Mouse (Mus musculus): ENCODE measurements around the gene Lrch4. TPM values are rescaled to one million over a fixed set of nuclear protein-coding genes. Genes with fewer than 3 reads are reported as not detected.

Lrch4 gene
- not detected in 2 replicates for polyA plus RNA-seq (2012; ENCODE audit: insufficient read depth, insufficient read length, low replicate concordance, missing spikeins)

- Histone ChIP-seq H3K4me1 (ENCODE audit: control insufficient read depth, insufficient read depth, low read length) (peaks cover 22% of the 10 kb centered on the region), H3K27ac (ENCODE audit: insufficient read depth, low read depth, low read length) (peak within 1 kb of the TSS; percentile 69), H3K4me3 (ENCODE audit: insufficient read depth, low read depth, low read length) (peak within 1 kb of the TSS; percentile 66)
- TF ChIP-seq POLR2A (IDR thresholded peaks at IDR 0.05; ENCODE audit: insufficient read depth, low read depth, low read length) (peak; percentile 84), CTCF (IDR thresholded peaks at IDR 0.05; ENCODE audit: insufficient read depth, low read depth, low read length) (no peak)
- under 1% methylated on average over 46 of the region's 46 CpGs for WGBS
Observed at GRCm38 (mm10) chr5:137628498-137629305, at the start of gene Lrch4, which contains the start of the genes Fbxo24 and Gm20605. TSS of gene Lrch4 (plus strand) at chr5:137629121. TSS of gene Fbxo24 (minus strand) at chr5:137629002. TSS of gene Gm20605 (plus strand) at chr5:137629175.

DNA sequence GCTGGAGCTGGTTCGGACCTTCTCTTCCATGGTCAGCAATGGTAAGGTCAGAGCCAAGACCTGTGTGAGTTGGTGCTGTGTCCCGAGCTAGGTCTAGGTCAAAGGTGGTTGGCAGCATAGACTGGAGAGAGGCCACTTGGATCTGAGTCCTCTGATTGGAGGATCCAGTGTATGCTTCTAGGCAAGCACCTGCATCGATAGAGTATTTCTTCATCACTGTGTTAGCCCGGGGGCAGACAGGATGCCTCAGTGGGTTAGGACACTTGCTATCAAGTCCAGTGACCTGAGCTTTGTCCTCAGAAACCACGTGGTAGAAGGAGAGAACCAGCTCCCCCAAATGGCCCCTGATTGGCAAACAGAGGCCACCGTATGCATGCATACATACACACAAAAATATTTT, 48.7 kb upstream of the Lrch4 start:
- 89% methylated on average over 6 of the region's 6 CpGs for WGBS
- Histone ChIP-seq H3K27ac (ENCODE audit: insufficient read depth, low read depth, low read length) (no peak overlapping the region), H3K4me1 (ENCODE audit: control insufficient read depth, insufficient read depth, low read length) (peaks cover 11% of the 10 kb centered on the region), H3K4me3 (ENCODE audit: insufficient read depth, low read depth, low read length) (no peak overlapping the region)
- no peak for TF ChIP-seq CTCF (IDR thresholded peaks at IDR 0.05; ENCODE audit: insufficient read depth, low read depth, low read length)
- TF ChIP-seq POLR2A (IDR thresholded peaks at IDR 0.05; ENCODE audit: insufficient read depth, low read depth, low read length) = no peak

- Histone ChIP-seq H3K4me1 (ENCODE audit: control insufficient read depth, insufficient read depth, low read length) (peaks cover 11% of the 10 kb centered on the region), H3K4me3 (ENCODE audit: insufficient read depth, low read depth, low read length) (peak overlapping the region; percentile 42; the same call in 1 of the 2 replicates), H3K27ac (ENCODE audit: insufficient read depth, low read depth, low read length) (no peak overlapping the region)
- WGBS = 59% methylated on average over 8 of the region's 8 CpGs
- TF ChIP-seq CTCF (IDR thresholded peaks at IDR 0.05; ENCODE audit: insufficient read depth, low read depth, low read length) (no peak), POLR2A (IDR thresholded peaks at IDR 0.05; ENCODE audit: insufficient read depth, low read depth, low read length) (no peak)
Observed at GRCm38 (mm10) chr5:137582702-137583101, 46.2 kb upstream of the Lrch4 start.

DNA sequence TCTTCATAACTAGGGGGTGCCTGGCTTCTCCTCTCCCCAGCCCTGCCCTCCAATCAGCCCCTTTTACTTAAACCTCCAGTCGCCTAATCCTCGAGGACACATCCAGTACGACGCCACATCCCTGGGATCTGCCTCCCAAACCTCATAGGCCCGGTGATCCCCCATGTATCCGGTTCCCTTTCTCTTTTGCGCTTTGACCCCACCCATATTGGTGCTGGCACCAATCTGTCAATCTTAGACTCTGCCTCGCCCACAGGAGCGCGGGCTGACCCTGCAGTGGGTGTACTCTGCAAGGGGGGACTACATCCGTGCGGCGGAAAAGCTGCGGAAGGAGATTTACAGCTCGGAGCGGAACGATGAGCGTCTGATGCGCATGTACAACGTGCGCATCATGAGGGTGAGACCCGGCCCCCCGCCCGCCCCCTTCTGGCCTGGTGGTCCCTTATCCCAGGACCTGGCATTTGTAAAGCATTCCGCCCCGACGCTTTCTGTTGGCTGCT, 45.2 kb upstream of the Lrch4 start:
- H3K4me3 ChIP-seq (ENCODE audit: insufficient read depth, low read depth, low read length) = peak overlapping the region; percentile 42

DNA sequence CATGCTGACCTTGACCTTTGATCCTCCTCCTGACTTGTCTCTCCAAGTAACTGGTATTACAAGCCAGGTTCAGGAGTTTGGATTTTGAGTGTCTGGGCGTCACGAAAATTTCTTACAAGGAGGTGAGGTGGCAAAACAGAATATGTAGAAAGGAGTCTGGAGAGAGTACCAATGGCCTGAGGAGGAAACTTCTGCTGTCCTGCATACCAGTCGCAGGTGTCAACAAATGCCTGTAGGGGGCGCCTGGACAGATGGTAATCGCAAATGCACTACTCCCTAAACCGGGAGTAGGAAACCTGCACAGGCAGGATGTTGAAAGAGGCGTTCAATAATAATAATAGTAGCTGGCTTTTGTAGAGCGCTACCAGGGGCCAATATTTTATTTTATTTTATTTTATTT, 43.9 kb upstream of the Lrch4 start:
- Histone ChIP-seq H3K4me3 (ENCODE audit: insufficient read depth, low read depth, low read length) (no peak overlapping the region), H3K4me1 (ENCODE audit: control insufficient read depth, insufficient read depth, low read length) (peaks cover 11% of the 10 kb centered on the region), H3K27ac (ENCODE audit: insufficient read depth, low read depth, low read length) (no peak overlapping the region)
- WGBS = 32% methylated on average over 8 of the region's 8 CpGs
- TF ChIP-seq CTCF (IDR thresholded peaks at IDR 0.05; ENCODE audit: insufficient read depth, low read depth, low read length) = no peak
- no peak for TF ChIP-seq POLR2A (IDR thresholded peaks at IDR 0.05; ENCODE audit: insufficient read depth, low read depth, low read length)

More for the DNA sequence above, 45.2 kb upstream of the Lrch4 start:
- TF ChIP-seq POLR2A (IDR thresholded peaks at IDR 0.05; ENCODE audit: insufficient read depth, low read depth, low read length) (peak; percentile 27; the same call in 1 of the 2 replicates), CTCF (IDR thresholded peaks at IDR 0.05; ENCODE audit: insufficient read depth, low read depth, low read length) (no peak)
- peaks cover 11% of the 10 kb centered on the region for H3K4me1 ChIP-seq (ENCODE audit: control insufficient read depth, insufficient read depth, low read length)
- WGBS = 16% methylated on average over 27 of the region's 27 CpGs
- H3K27ac ChIP-seq (ENCODE audit: insufficient read depth, low read depth, low read length) = peak overlapping the region; percentile 48

- Histone ChIP-seq H3K4me3 (ENCODE audit: insufficient read depth, low read depth, low read length) (no peak overlapping the region), H3K4me1 (ENCODE audit: control insufficient read depth, insufficient read depth, low read length) (no peaks in the 10 kb centered on the region), H3K27ac (ENCODE audit: insufficient read depth, low read depth, low read length) (no peak overlapping the region)
- TF ChIP-seq POLR2A (IDR thresholded peaks at IDR 0.05; ENCODE audit: insufficient read depth, low read depth, low read length) = no peak
- TF ChIP-seq CTCF (IDR thresholded peaks at IDR 0.05; ENCODE audit: insufficient read depth, low read depth, low read length) = no peak
- 78% methylated on average over 5 of the region's 5 CpGs for WGBS
Observed at GRCm38 (mm10) chr5:137590507-137590906, 38.4 kb upstream of the Lrch4 start.

DNA sequence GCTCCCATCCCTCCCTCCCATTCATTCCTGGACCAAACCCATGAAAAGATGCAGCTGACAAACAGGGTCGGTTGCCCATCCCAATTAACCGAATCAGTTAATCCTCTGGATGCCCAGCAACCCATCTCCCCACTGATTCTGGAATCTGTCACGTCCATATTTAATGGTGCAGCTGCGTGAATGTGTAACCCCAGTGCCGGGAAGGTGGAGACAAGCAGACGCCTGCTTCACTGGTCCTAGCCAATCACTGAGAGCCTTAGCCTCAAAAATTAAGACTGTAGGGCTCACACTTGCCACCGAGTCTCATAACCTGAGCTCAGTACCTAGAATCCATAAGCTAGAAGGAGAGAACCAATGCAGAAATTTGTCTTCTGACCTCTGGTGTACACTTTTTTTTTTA, 33.0 kb upstream of the Lrch4 start:
- Histone ChIP-seq H3K4me3 (ENCODE audit: insufficient read depth, low read depth, low read length) (no peak overlapping the region), H3K4me1 (ENCODE audit: control insufficient read depth, insufficient read depth, low read length) (peaks cover 9% of the 10 kb centered on the region), H3K27ac (ENCODE audit: insufficient read depth, low read depth, low read length) (no peak overlapping the region)
- WGBS = 71% methylated on average over 7 of the region's 7 CpGs
- TF ChIP-seq CTCF (IDR thresholded peaks at IDR 0.05; ENCODE audit: insufficient read depth, low read depth, low read length) (no peak), POLR2A (IDR thresholded peaks at IDR 0.05; ENCODE audit: insufficient read depth, low read depth, low read length) (no peak)

GRCm38 (mm10) chr5:137596601-137597261, 32.2 kb upstream of the Lrch4 start:
- Histone ChIP-seq H3K27ac (ENCODE audit: insufficient read depth, low read depth, low read length) (no peak overlapping the region), H3K4me3 (ENCODE audit: insufficient read depth, low read depth, low read length) (no peak overlapping the region), H3K4me1 (ENCODE audit: control insufficient read depth, insufficient read depth, low read length) (peaks cover 9% of the 10 kb centered on the region)
- TF ChIP-seq POLR2A (IDR thresholded peaks at IDR 0.05; ENCODE audit: insufficient read depth, low read depth, low read length) (no peak), CTCF (IDR thresholded peaks at IDR 0.05; ENCODE audit: insufficient read depth, low read depth, low read length) (no peak)
- 47% methylated on average over 30 of the region's 30 CpGs for WGBS

DNA sequence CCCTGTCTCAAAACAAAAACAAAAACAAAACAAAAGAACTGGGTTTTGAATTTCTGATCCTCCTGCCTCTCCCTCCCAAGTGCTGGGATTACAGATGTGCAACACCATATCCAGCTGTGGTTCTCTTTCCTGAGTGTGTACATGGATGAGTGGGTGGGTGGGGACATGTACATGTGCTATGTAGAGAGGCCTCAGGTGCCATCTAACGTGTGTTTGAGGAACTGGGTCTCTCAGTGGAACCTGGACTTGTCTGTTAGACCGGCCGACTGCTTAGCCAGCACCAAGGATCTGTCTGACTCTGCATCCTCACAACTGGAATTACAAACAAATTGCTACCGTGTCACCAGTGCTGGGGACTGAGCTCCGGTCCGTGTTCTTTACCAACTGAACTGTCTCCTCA, 31.3 kb upstream of the Lrch4 start:
- no peak overlapping the region for H3K4me3 ChIP-seq (ENCODE audit: insufficient read depth, low read depth, low read length)
- H3K4me1 ChIP-seq (ENCODE audit: control insufficient read depth, insufficient read depth, low read length) = peaks cover 9% of the 10 kb centered on the region
- TF ChIP-seq POLR2A (IDR thresholded peaks at IDR 0.05; ENCODE audit: insufficient read depth, low read depth, low read length) = no peak
- TF ChIP-seq CTCF (IDR thresholded peaks at IDR 0.05; ENCODE audit: insufficient read depth, low read depth, low read length) = no peak
- 96% methylated on average over 6 of the region's 6 CpGs for WGBS
- no peak overlapping the region for H3K27ac ChIP-seq (ENCODE audit: insufficient read depth, low read depth, low read length)

All from olfactory bulb, adult 2 months (tissue).